Mouse (Mus musculus): ENCODE results near the gene Gorasp1. TPM values are rescaled to one million over a fixed set of nuclear protein-coding genes. Genes with fewer than 3 reads are reported as not detected.

Gorasp1 gene
- polyA plus RNA-seq, 1 experiment from 2014 or later: 32.1 TPM

GRCm38 (mm10) chr9:119973869-119974520 lies 36.6 kb upstream of the Gorasp1 start:
- peaks cover 30% of the 10 kb centered on the region for H3K36me3 ChIP-seq (ENCODE audit: control insufficient read depth, insufficient read depth, low read length)
- peaks cover 35% of the 10 kb centered on the region for H3K4me1 ChIP-seq (replicated peaks; ENCODE audit: control insufficient read depth, insufficient read depth, low read length)
- H3K9me3 ChIP-seq (ENCODE audit: control insufficient read depth, low read length): no peaks in the 10 kb centered on the region
- H3K9ac ChIP-seq (ENCODE audit: low read length): no peak overlapping the region
- no peak overlapping the region for H3K4me3 ChIP-seq (ENCODE audit: low read depth, low read length)
- 91% methylated on average over 27 of the region's 27 CpGs for WGBS
- DNase-seq (ENCODE audit: low spot score) (no peak), ATAC-seq (replicated peaks; ENCODE audit: low FRiP score, low TSS enrichment, low read depth) (no peak)
- no peak overlapping the region for H3K27ac ChIP-seq (ENCODE audit: low read depth)
- no peak overlapping the region for H3K4me2 ChIP-seq (ENCODE audit: low read length)
- H3K27me3 ChIP-seq (replicated peaks; ENCODE audit: control insufficient read depth, insufficient read depth, low read length): no peaks in the 10 kb centered on the region

DNA sequence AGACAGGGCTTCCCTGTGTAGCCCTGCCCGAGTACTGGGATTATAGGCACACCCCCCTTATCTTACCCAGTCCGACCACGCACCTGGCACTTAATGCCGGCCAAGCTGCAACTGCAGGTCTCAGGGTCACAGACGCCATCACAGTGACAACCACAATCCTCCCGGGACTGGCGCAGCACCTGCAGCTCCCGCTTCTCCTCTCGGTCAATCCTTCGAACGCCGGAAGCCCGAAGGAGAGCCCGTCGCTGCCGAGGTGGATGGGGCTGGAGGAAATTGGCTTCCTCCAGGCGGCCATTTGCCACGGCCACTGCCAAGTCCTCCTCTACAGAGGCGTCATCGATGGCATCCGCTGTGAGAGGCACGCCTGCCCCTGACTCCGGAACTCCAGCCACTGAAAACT lies 35.9 kb upstream of the Gorasp1 start:
- H3K27me3 ChIP-seq (replicated peaks; ENCODE audit: control insufficient read depth, insufficient read depth, low read length): no peaks in the 10 kb centered on the region
- no peak overlapping the region for H3K4me2 ChIP-seq (ENCODE audit: low read length)
- no peaks in the 10 kb centered on the region for H3K9me3 ChIP-seq (ENCODE audit: control insufficient read depth, low read length)
- ATAC-seq (replicated peaks; ENCODE audit: low FRiP score, low TSS enrichment, low read depth) (no peak), DNase-seq (ENCODE audit: low spot score) (no peak)
- peaks cover 30% of the 10 kb centered on the region for H3K36me3 ChIP-seq (ENCODE audit: control insufficient read depth, insufficient read depth, low read length)
- no peak overlapping the region for H3K9ac ChIP-seq (ENCODE audit: low read length)
- H3K4me1 ChIP-seq (replicated peaks; ENCODE audit: control insufficient read depth, insufficient read depth, low read length): peaks cover 28% of the 10 kb centered on the region
- H3K27ac ChIP-seq (ENCODE audit: low read depth): no peak overlapping the region
- 93% methylated on average over 23 of the region's 23 CpGs for WGBS
- no peak overlapping the region for H3K4me3 ChIP-seq (ENCODE audit: low read depth, low read length)

DNA sequence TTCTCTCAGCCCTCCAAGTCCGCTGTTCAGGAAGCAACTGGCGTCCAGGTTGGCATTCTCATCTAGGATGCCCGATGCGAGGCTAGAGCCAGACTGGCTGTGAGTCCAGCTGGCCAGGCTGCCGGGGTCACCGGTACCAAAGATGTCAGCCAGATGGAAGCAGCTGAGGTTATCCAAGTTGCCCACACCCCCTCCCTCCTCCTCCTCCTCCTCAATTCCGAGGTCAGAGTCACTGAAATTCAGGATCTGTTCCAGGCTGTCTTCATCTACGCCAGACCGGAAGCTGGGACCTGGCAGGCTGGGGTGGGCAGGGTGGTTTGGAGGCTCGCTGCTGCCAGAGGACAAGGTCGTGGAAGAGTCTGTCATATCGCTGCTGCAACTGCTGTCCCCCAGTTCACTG lies 35.2 kb upstream of the Gorasp1 start:
- 90% methylated on average over 12 of the region's 12 CpGs for WGBS
- no peak overlapping the region for H3K9ac ChIP-seq (ENCODE audit: low read length)

DNA sequence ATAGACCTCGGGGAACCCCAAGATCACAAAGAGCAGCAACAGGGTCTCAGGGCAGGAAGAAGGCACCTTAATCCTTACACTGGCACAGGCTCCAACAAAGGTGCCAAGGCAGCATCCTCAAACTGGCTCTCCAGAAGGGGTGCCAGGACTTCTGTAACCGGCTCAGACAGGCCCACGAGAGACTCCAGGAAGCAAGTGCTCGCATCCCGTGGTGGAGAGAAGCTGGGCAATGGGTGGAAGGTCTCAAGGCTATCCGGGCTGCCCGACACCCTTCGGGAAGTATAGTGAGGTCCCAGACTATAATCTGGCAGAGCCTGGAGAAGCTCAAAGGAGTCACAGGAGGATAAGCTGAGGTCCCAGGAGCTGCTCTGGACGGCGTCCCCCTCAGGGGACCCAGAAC lies 34.8 kb upstream of the Gorasp1 start:
- no peaks in the 10 kb centered on the region for H3K9me3 ChIP-seq (ENCODE audit: control insufficient read depth, low read length)
- ATAC-seq (replicated peaks; ENCODE audit: low FRiP score, low TSS enrichment, low read depth) (no peak), DNase-seq (ENCODE audit: low spot score) (no peak)
- H3K27me3 ChIP-seq (replicated peaks; ENCODE audit: control insufficient read depth, insufficient read depth, low read length): no peaks in the 10 kb centered on the region
- no peak overlapping the region for H3K9ac ChIP-seq (ENCODE audit: low read length)
- H3K4me1 ChIP-seq (replicated peaks; ENCODE audit: control insufficient read depth, insufficient read depth, low read length): peaks cover 17% of the 10 kb centered on the region
- H3K4me2 ChIP-seq (ENCODE audit: low read length): no peak overlapping the region
- no peak overlapping the region for H3K4me3 ChIP-seq (ENCODE audit: low read depth, low read length)
- peaks cover 30% of the 10 kb centered on the region for H3K36me3 ChIP-seq (ENCODE audit: control insufficient read depth, insufficient read depth, low read length)
- H3K27ac ChIP-seq (ENCODE audit: low read depth): no peak overlapping the region
- 94% methylated on average over 10 of the region's 10 CpGs for WGBS

More for the DNA sequence above, 35.2 kb upstream of the Gorasp1 start:
- no peak for ATAC-seq (replicated peaks; ENCODE audit: low FRiP score, low TSS enrichment, low read depth)
- H3K4me2 ChIP-seq (ENCODE audit: low read length): no peak overlapping the region
- H3K9me3 ChIP-seq (ENCODE audit: control insufficient read depth, low read length): no peaks in the 10 kb centered on the region
- H3K4me3 ChIP-seq (ENCODE audit: low read depth, low read length): no peak overlapping the region
- H3K27ac ChIP-seq (ENCODE audit: low read depth): no peak overlapping the region
- no peak for DNase-seq (ENCODE audit: low spot score)
- H3K27me3 ChIP-seq (replicated peaks; ENCODE audit: control insufficient read depth, insufficient read depth, low read length): no peaks in the 10 kb centered on the region
- peaks cover 21% of the 10 kb centered on the region for H3K4me1 ChIP-seq (replicated peaks; ENCODE audit: control insufficient read depth, insufficient read depth, low read length)
- H3K36me3 ChIP-seq (ENCODE audit: control insufficient read depth, insufficient read depth, low read length): peaks cover 30% of the 10 kb centered on the region

- no peak for ATAC-seq (replicated peaks; ENCODE audit: low FRiP score, low TSS enrichment, low read depth)
- no peak overlapping the region for H3K9ac ChIP-seq (ENCODE audit: low read length)
- H3K27me3 ChIP-seq (replicated peaks; ENCODE audit: control insufficient read depth, insufficient read depth, low read length): no peaks in the 10 kb centered on the region
- no peak for DNase-seq (ENCODE audit: low spot score)
- peaks cover 30% of the 10 kb centered on the region for H3K36me3 ChIP-seq (ENCODE audit: control insufficient read depth, insufficient read depth, low read length)
- H3K9me3 ChIP-seq (ENCODE audit: control insufficient read depth, low read length): no peaks in the 10 kb centered on the region
- WGBS: 84% methylated on average over 7 of the region's 7 CpGs
- no peak overlapping the region for H3K4me3 ChIP-seq (ENCODE audit: low read depth, low read length)
- H3K4me2 ChIP-seq (ENCODE audit: low read length): no peak overlapping the region
- peaks cover 8% of the 10 kb centered on the region; the same call in 1 of the 2 replicates for H3K4me1 ChIP-seq (replicated peaks; ENCODE audit: control insufficient read depth, insufficient read depth, low read length)
- peak overlapping the region; percentile 33; the same call in 1 of the 2 replicates for H3K27ac ChIP-seq (ENCODE audit: low read depth)
These were observed 33.6 kb upstream of the Gorasp1 start for GRCm38 (mm10) chr9:119970763-119971656.

- Histone ChIP-seq H3K4me1 (replicated peaks; ENCODE audit: control insufficient read depth, insufficient read depth, low read length) (peaks cover 8% of the 10 kb centered on the region; the same call in 1 of the 2 replicates), H3K4me2 (ENCODE audit: low read length) (no peak overlapping the region), H3K9ac (ENCODE audit: low read length) (no peak overlapping the region), H3K36me3 (ENCODE audit: control insufficient read depth, insufficient read depth, low read length) (peaks cover 27% of the 10 kb centered on the region), H3K27me3 (replicated peaks; ENCODE audit: control insufficient read depth, insufficient read depth, low read length) (no peaks in the 10 kb centered on the region), H3K9me3 (ENCODE audit: control insufficient read depth, low read length) (no peaks in the 10 kb centered on the region), H3K4me3 (ENCODE audit: low read depth, low read length) (no peak overlapping the region), H3K27ac (ENCODE audit: low read depth) (peak overlapping the region; percentile 33; the same call in 1 of the 2 replicates)
- 39% methylated on average over 6 of the region's 6 CpGs for WGBS
- ATAC-seq (replicated peaks; ENCODE audit: low FRiP score, low TSS enrichment, low read depth): no peak
- no peak for DNase-seq (ENCODE audit: low spot score)
These were observed 32.9 kb upstream of the Gorasp1 start for GRCm38 (mm10) chr9:119970221-119970620.

GRCm38 (mm10) chr9:119969811-119970210 lies 32.4 kb upstream of the Gorasp1 start:
- H3K4me3 ChIP-seq (ENCODE audit: low read depth, low read length): no peak overlapping the region
- no peak for ATAC-seq (replicated peaks; ENCODE audit: low FRiP score, low TSS enrichment, low read depth)
- peaks cover 8% of the 10 kb centered on the region; the same call in 1 of the 2 replicates for H3K4me1 ChIP-seq (replicated peaks; ENCODE audit: control insufficient read depth, insufficient read depth, low read length)
- H3K9ac ChIP-seq (ENCODE audit: low read length): no peak overlapping the region
- no peaks in the 10 kb centered on the region for H3K9me3 ChIP-seq (ENCODE audit: control insufficient read depth, low read length)
- DNase-seq (ENCODE audit: low spot score): no peak
- no peak overlapping the region for H3K27ac ChIP-seq (ENCODE audit: low read depth)
- H3K27me3 ChIP-seq (replicated peaks; ENCODE audit: control insufficient read depth, insufficient read depth, low read length): no peaks in the 10 kb centered on the region
- H3K4me2 ChIP-seq (ENCODE audit: low read length): no peak overlapping the region
- WGBS: 78% methylated on average over 7 of the region's 7 CpGs
- peaks cover 27% of the 10 kb centered on the region for H3K36me3 ChIP-seq (ENCODE audit: control insufficient read depth, insufficient read depth, low read length)

- H3K9me3 ChIP-seq (ENCODE audit: control insufficient read depth, low read length): no peaks in the 10 kb centered on the region
- no peak overlapping the region for H3K4me2 ChIP-seq (ENCODE audit: low read length)
- no peaks in the 10 kb centered on the region for H3K36me3 ChIP-seq (ENCODE audit: control insufficient read depth, insufficient read depth, low read length)
- DNase-seq (ENCODE audit: low spot score) (no peak), ATAC-seq (replicated peaks; ENCODE audit: low FRiP score, low TSS enrichment, low read depth) (no peak)
- H3K4me3 ChIP-seq (ENCODE audit: low read depth, low read length): no peak overlapping the region
- 90% methylated on average over 26 of the region's 26 CpGs for WGBS
- no peak overlapping the region for H3K9ac ChIP-seq (ENCODE audit: low read length)
- no peaks in the 10 kb centered on the region for H3K27me3 ChIP-seq (replicated peaks; ENCODE audit: control insufficient read depth, insufficient read depth, low read length)
- no peak overlapping the region for H3K27ac ChIP-seq (ENCODE audit: low read depth)
- H3K4me1 ChIP-seq (replicated peaks; ENCODE audit: control insufficient read depth, insufficient read depth, low read length): peaks cover 13% of the 10 kb centered on the region; the same call in 1 of the 2 replicates
These were observed 29.0 kb upstream of the Gorasp1 start for GRCm38 (mm10) chr9:119966221-119966910.
